Mouse (Mus musculus): ENCODE results near the gene Git2.

Git2 gene

GRCm38 (mm10) chr5:114775056-114775979 is at the start of gene Git2:
Gene Git2 (minus strand): TSS chr5:114775517.
- DNase-seq (ENCODE audit: low read depth, low spot score) = peak; percentile 41

- DNase-seq (ENCODE audit: low read depth, low spot score) = peak; percentile 87
Measured at GRCm38 (mm10) chr5:114824197-114824596, 48.9 kb upstream of the Git2 start.

- DNase-seq (ENCODE audit: low read depth, low spot score) = peak; percentile 88
Measured at GRCm38 (mm10) chr5:114822796-114823688, 47.7 kb upstream of the Git2 start, which contains the start of gene 1500011B03Rik. Gene 1500011B03Rik (minus strand): TSS chr5:114823468.

- DNase-seq (ENCODE audit: low read depth, low spot score) = no peak
Measured at GRCm38 (mm10) chr5:114818124-114818523, 42.8 kb upstream of the Git2 start.

- DNase-seq (ENCODE audit: low read depth, low spot score) = no peak
Measured at GRCm38 (mm10) chr5:114816599-114816998, 41.3 kb upstream of the Git2 start.

GRCm38 (mm10) chr5:114813525-114814181 is 38.3 kb upstream of the Git2 start:
- DNase-seq (ENCODE audit: low read depth, low spot score) = peak; percentile 92

GRCm38 (mm10) chr5:114809826-114810225 is 34.5 kb upstream of the Git2 start:
- DNase-seq (ENCODE audit: low read depth, low spot score) = no peak

GRCm38 (mm10) chr5:114809181-114809756 is 34.0 kb upstream of the Git2 start:
- DNase-seq (ENCODE audit: low read depth, low spot score) = no peak

- no peak for DNase-seq (ENCODE audit: low read depth, low spot score)
Measured at GRCm38 (mm10) chr5:114808385-114808784, 33.1 kb upstream of the Git2 start.

GRCm38 (mm10) chr5:114807893-114808292 is 32.6 kb upstream of the Git2 start:
- DNase-seq (ENCODE audit: low read depth, low spot score) = no peak

- DNase-seq (ENCODE audit: low read depth, low spot score) = no peak
Measured at GRCm38 (mm10) chr5:114807468-114807867, 32.2 kb upstream of the Git2 start.

- DNase-seq (ENCODE audit: low read depth, low spot score) = no peak
Measured at GRCm38 (mm10) chr5:114807063-114807462, 31.7 kb upstream of the Git2 start.

- no peak for DNase-seq (ENCODE audit: low read depth, low spot score)
Measured at GRCm38 (mm10) chr5:114806636-114807035, 31.3 kb upstream of the Git2 start.

- DNase-seq (ENCODE audit: low read depth, low spot score) = peak; percentile 73
Measured at GRCm38 (mm10) chr5:114805436-114806350, 30.4 kb upstream of the Git2 start.

- peak; percentile 43 for DNase-seq (ENCODE audit: low read depth, low spot score)
Measured at GRCm38 (mm10) chr5:114804958-114805357, 29.6 kb upstream of the Git2 start.

- DNase-seq (ENCODE audit: low read depth, low spot score) = no peak
Measured at GRCm38 (mm10) chr5:114804335-114804734, 29.0 kb upstream of the Git2 start.

- DNase-seq (ENCODE audit: low read depth, low spot score) = no peak
Measured at GRCm38 (mm10) chr5:114803231-114803630, 27.9 kb upstream of the Git2 start.

GRCm38 (mm10) chr5:114801841-114802240 is 26.5 kb upstream of the Git2 start:
- no peak for DNase-seq (ENCODE audit: low read depth, low spot score)

GRCm38 (mm10) chr5:114801049-114801448 is 25.7 kb upstream of the Git2 start:
- DNase-seq (ENCODE audit: low read depth, low spot score) = peak; percentile 51

- DNase-seq (ENCODE audit: low read depth, low spot score) = no peak
Measured at GRCm38 (mm10) chr5:114799848-114800247, 24.5 kb upstream of the Git2 start.
